Mouse (Mus musculus) ES-Bruce4 (cell line): ENCODE measurements around the gene Zc3h15. TPM values are rescaled to one million over a fixed set of nuclear protein-coding genes. Genes with fewer than 3 reads are reported as not detected.

ENCODE experiments used
- H3K27ac ChIP-seq: 2 replicates; pipeline ENCODE4 v1.5.1; 2012; ENCODE audit warnings: low read length, inconsistent platforms; ENCODE audit not compliant: insufficient read depth
- H3K27me3 ChIP-seq: 2 replicates; pipeline ENCODE4 v1.6.1; 2012; ENCODE audit warnings: mild to moderate bottlenecking, low read length, inconsistent platforms; ENCODE audit not compliant: control insufficient read depth, poor library complexity, insufficient read depth, severe bottlenecking
- H3K36me3 ChIP-seq: 2 replicates; pipeline ENCODE4 v1.6.1; 2012; ENCODE audit warnings: inconsistent platforms, mild to moderate bottlenecking, low read length, moderate library complexity; ENCODE audit not compliant: control insufficient read depth, poor library complexity, insufficient read depth, severe bottlenecking
- H3K4me1 ChIP-seq: one replicate; pipeline ENCODE4 v1.8.1; 2011; ENCODE audit warnings: low read length; ENCODE audit not compliant: control insufficient read depth, insufficient read depth
- H3K4me3 ChIP-seq: 2 replicates; pipeline ENCODE4 v1.5.1; 2011; ENCODE audit warnings: low read depth, mild to moderate bottlenecking, low read length
- H3K9ac ChIP-seq: 2 replicates; pipeline ENCODE4 v1.6.1; 2012; ENCODE audit warnings: low read depth, mild to moderate bottlenecking, inconsistent platforms; ENCODE audit not compliant: poor library complexity, severe bottlenecking
- H3K9me3 ChIP-seq: replicated peaks from 2 replicates; pipeline ENCODE4 v1.6.1; 2012; ENCODE audit warnings: mild to moderate bottlenecking, low read length, inconsistent platforms; ENCODE audit not compliant: control insufficient read depth, poor library complexity, insufficient read depth, severe bottlenecking
- CTCF ChIP-seq: IDR thresholded peaks from one replicate; pipeline ENCODE4 v1.8.1; 2011; ENCODE audit warnings: low read depth, low read length
- EP300 ChIP-seq: IDR thresholded peaks from 2 replicates; pipeline ENCODE4 v1.6.1; 2011; ENCODE audit warnings: low read depth, low read length; ENCODE audit not compliant: insufficient read depth
- POLR2A ChIP-seq: IDR thresholded peaks from one replicate; pipeline ENCODE4 v1.8.1; 2011; ENCODE audit warnings: low read length; ENCODE audit not compliant: insufficient read depth
- polyA plus RNA-seq: library from polyadenylated mRNA; stranded (reverse); fragments of >200 nt; gene quantifications from 2 replicates; pipeline ENCODE4 v1.2.4, GENCODE M21; 2011; ENCODE audit warnings: low read depth; ENCODE audit not compliant: missing spikeins, insufficient read depth, insufficient read length

The Zc3h15 gene
- polyA plus RNA-seq, 1 experiment, result 191 TPM

- H3K27me3 ChIP-seq, result no peaks in the 10 kb centered on the region
- TF ChIP-seq CTCF (no peak), POLR2A (no peak), EP300 (no peak)
- H3K9me3 ChIP-seq, result peaks cover 15% of the 10 kb centered on the region
- no peak overlapping the region for H3K4me3 ChIP-seq
- H3K36me3 ChIP-seq, result no peaks in the 10 kb centered on the region
- no peak overlapping the region for H3K9ac ChIP-seq
- no peaks in the 10 kb centered on the region for H3K4me1 ChIP-seq
- H3K27ac ChIP-seq, result no peak overlapping the region
Observed at GRCm38 (mm10) chr2:83684691-83685090, 40.5 kb downstream of the Zc3h15 start.

- Histone ChIP-seq H3K4me3 (no peak overlapping the region), H3K4me1 (no peaks in the 10 kb centered on the region), H3K9me3 (peaks cover 15% of the 10 kb centered on the region), H3K9ac (no peak overlapping the region), H3K36me3 (no peaks in the 10 kb centered on the region), H3K27ac (no peak overlapping the region), H3K27me3 (no peaks in the 10 kb centered on the region)
- TF ChIP-seq EP300 (no peak), POLR2A (no peak), CTCF (no peak)
Observed at GRCm38 (mm10) chr2:83690372-83690771, 46.1 kb downstream of the Zc3h15 start.

- H3K4me3 ChIP-seq, result peak overlapping the region; percentile 54
- peaks cover 9% of the 10 kb centered on the region for H3K9me3 ChIP-seq
- H3K36me3 ChIP-seq, result no peaks in the 10 kb centered on the region
- no peaks in the 10 kb centered on the region for H3K27me3 ChIP-seq
- H3K27ac ChIP-seq, result peak overlapping the region; percentile 94
- no peaks in the 10 kb centered on the region for H3K4me1 ChIP-seq
- H3K9ac ChIP-seq, result peak overlapping the region; percentile 60
- TF ChIP-seq POLR2A (no peak), EP300 (peak; percentile 73), CTCF (no peak)
Observed at GRCm38 (mm10) chr2:83692651-83693545, 48.7 kb downstream of the Zc3h15 start.

GRCm38 (mm10) chr2:83694061-83694460 is 49.8 kb downstream of the Zc3h15 start:
- no peaks in the 10 kb centered on the region; the same call in 1 of the 2 replicates for H3K9me3 ChIP-seq
- no peaks in the 10 kb centered on the region for H3K27me3 ChIP-seq
- no peak for TF ChIP-seq CTCF
- TF ChIP-seq EP300, result 0 out of 2 replicates have a peak, but pooled peaks have one; percentile 35
- no peak for TF ChIP-seq POLR2A
- no peaks in the 10 kb centered on the region for H3K4me1 ChIP-seq
- no peaks in the 10 kb centered on the region for H3K36me3 ChIP-seq
- no peak overlapping the region for H3K9ac ChIP-seq
- H3K4me3 ChIP-seq, result no peak overlapping the region
- H3K27ac ChIP-seq, result no peak overlapping the region

- H3K4me1 ChIP-seq, result no peaks in the 10 kb centered on the region
- TF ChIP-seq POLR2A (no peak), CTCF (no peak), EP300 (no peak)
- H3K9ac ChIP-seq, result no peak overlapping the region
- no peak overlapping the region for H3K4me3 ChIP-seq
- H3K27ac ChIP-seq, result no peak overlapping the region
- H3K27me3 ChIP-seq, result no peaks in the 10 kb centered on the region
- no peaks in the 10 kb centered on the region for H3K9me3 ChIP-seq
- no peaks in the 10 kb centered on the region for H3K36me3 ChIP-seq
Observed at GRCm38 (mm10) chr2:83695345-83696247, 51.4 kb downstream of the Zc3h15 start.

- H3K4me3 ChIP-seq, result no peak overlapping the region
- H3K9ac ChIP-seq, result no peak overlapping the region
- H3K9me3 ChIP-seq, result no peaks in the 10 kb centered on the region
- no peak overlapping the region for H3K27ac ChIP-seq
- no peaks in the 10 kb centered on the region for H3K4me1 ChIP-seq
- H3K27me3 ChIP-seq, result no peaks in the 10 kb centered on the region
- TF ChIP-seq EP300 (no peak), CTCF (no peak), POLR2A (no peak)
- no peaks in the 10 kb centered on the region for H3K36me3 ChIP-seq
Observed at GRCm38 (mm10) chr2:83698484-83698883, 54.2 kb downstream of the Zc3h15 start.
